Mouse (Mus musculus) MEL (cell line): Measurements from ENCODE around the gene Vmn1r5. TPM values are rescaled to one million over a fixed set of nuclear protein-coding genes. Genes with fewer than 3 reads are reported as not detected.

Experiments used
- DNase-seq: peaks from one replicate; pipeline ENCODE4 v3.0.0; 2011; ENCODE audit warnings: low read depth, low spot score
- H3K27ac ChIP-seq: 2 replicates; pipeline ENCODE4 v1.5.1; 2012; ENCODE audit warnings: low read depth, mild to moderate bottlenecking, control low read depth, low read length, moderate library complexity; ENCODE audit not compliant: control insufficient read depth
- H3K27me3 ChIP-seq, 2 experiments: fragments of 150-350 bp in 1 of 2; sonication (generic) in 1 of 2; 2 replicates each; pipeline ENCODE4 v1.6.1; 2012; ENCODE audit warnings: low read length in 2 of 2, mild to moderate bottlenecking in 2 of 2, improper control_type of control experiment in 1 of 2, moderate library complexity in 1 of 2; ENCODE audit not compliant: insufficient read depth in 2 of 2, control insufficient read depth in 1 of 2
- H3K36me3 ChIP-seq, 2 experiments: 2 replicates each; pipeline ENCODE4 v1.6.1; 2012 to 2014; ENCODE audit warnings: low read length in 2 of 2, improper control_type of control experiment in 1 of 2, inconsistent platforms in 1 of 2, mild to moderate bottlenecking in 1 of 2; ENCODE audit not compliant: insufficient read depth in 2 of 2, control insufficient read depth in 1 of 2
- H3K4me1 ChIP-seq, 2 experiments: fragments of 150-350 bp in 1 of 2; sonication (generic) in 1 of 2; 2 replicates each; pipeline ENCODE4 v1.6.1; 2012; ENCODE audit warnings: low read length in 2 of 2, improper control_type of control experiment in 1 of 2, mild to moderate bottlenecking in 1 of 2; ENCODE audit not compliant: insufficient read depth in 2 of 2, control insufficient read depth in 1 of 2
- H3K4me3 ChIP-seq, 2 experiments: fragments of 150-350 bp in 1 of 2; sonication (generic) in 1 of 2; 2 replicates each; pipeline ENCODE4 v1.5.1; 2012; ENCODE audit warnings: low read depth in 2 of 2, low read length in 2 of 2, mild to moderate bottlenecking in 2 of 2, moderate library complexity in 2 of 2, control low read depth in 1 of 2, improper control_type of control experiment in 1 of 2; ENCODE audit not compliant: control insufficient read depth in 1 of 2, insufficient read depth in 1 of 2
- H3K79me2 ChIP-seq: 2 replicates; pipeline ENCODE4 v1.6.1; 2012; ENCODE audit warnings: mild to moderate bottlenecking, low read length, moderate library complexity; ENCODE audit not compliant: control insufficient read depth, poor library complexity, insufficient read depth
- H3K9ac ChIP-seq: 2 replicates; pipeline ENCODE4 v1.6.1; 2012; ENCODE audit warnings: low read depth, mild to moderate bottlenecking, control low read depth, low read length, moderate library complexity; ENCODE audit not compliant: control insufficient read depth, poor library complexity, severe bottlenecking
- H3K9me3 ChIP-seq: fragments of 150-350 bp; sonication (generic); replicated peaks from 2 replicates; pipeline ENCODE4 v1.6.1; 2012; ENCODE audit warnings: mild to moderate bottlenecking, low read length, improper control_type of control experiment, moderate library complexity; ENCODE audit not compliant: insufficient read depth
- CTCF ChIP-seq, 3 experiments: IDR thresholded peaks in 2 of 3; conservative IDR thresholded peaks in 1 of 3; 2 replicates each; pipeline ENCODE4 v1.5.1; 2011 to 2012; ENCODE audit warnings: low read length in 3 of 3, low read depth in 2 of 3, mild to moderate bottlenecking in 2 of 3, improper control_type of control experiment in 1 of 3, inconsistent platforms in 1 of 3, mixed read lengths in 1 of 3, moderate library complexity in 1 of 3; ENCODE audit not compliant: control insufficient read depth in 1 of 3, insufficient read depth in 1 of 3, poor library complexity in 1 of 3, severe bottlenecking in 1 of 3
- ELF1 ChIP-seq: IDR thresholded peaks from 2 replicates; pipeline ENCODE4 v1.6.1; 2014; ENCODE audit warnings: low read depth, mild to moderate bottlenecking, inconsistent platforms, low read length, improper control_type of control experiment, moderate library complexity
- ETS1 ChIP-seq: IDR thresholded peaks from 2 replicates; pipeline ENCODE4 v1.6.1; 2012; ENCODE audit warnings: low read depth, mild to moderate bottlenecking, inconsistent platforms, low read length, improper control_type of control experiment, moderate library complexity
- JUND ChIP-seq: IDR thresholded peaks from 2 replicates; pipeline ENCODE4 v1.6.1; 2011; ENCODE audit warnings: low read depth, mild to moderate bottlenecking, improper control_type of control experiment, low read length
- MAX ChIP-seq: IDR thresholded peaks from 2 replicates; pipeline ENCODE4 v1.6.1; 2011; ENCODE audit warnings: low read length, improper control_type of control experiment
- MAZ ChIP-seq: IDR thresholded peaks from 2 replicates; pipeline ENCODE4 v1.6.1; 2012; ENCODE audit warnings: low read depth, mild to moderate bottlenecking, inconsistent platforms, low read length, improper control_type of control experiment
- MEF2A ChIP-seq: IDR thresholded peaks from 2 replicates; pipeline ENCODE4 v1.6.1; 2014; ENCODE audit warnings: low read depth, mild to moderate bottlenecking, inconsistent platforms, low read length, improper control_type of control experiment; ENCODE audit not compliant: poor library complexity, insufficient replicate concordance, severe bottlenecking; ENCODE audit errors: extremely low read depth
- MXI1 ChIP-seq: IDR thresholded peaks from 2 replicates; pipeline ENCODE4 v1.6.1; 2011; ENCODE audit warnings: mild to moderate bottlenecking, low read depth, low read length, improper control_type of control experiment
- NELFE ChIP-seq: IDR thresholded peaks from 2 replicates; pipeline ENCODE4 v1.6.1; 2011; ENCODE audit warnings: low read depth, low read length, improper control_type of control experiment
- POLR2A ChIP-seq, 2 experiments: IDR thresholded peaks; 2 replicates each; pipeline ENCODE4 v1.6.1; 2011 to 2012; ENCODE audit warnings: low read length in 2 of 2, mild to moderate bottlenecking in 2 of 2, control low read depth in 1 of 2, improper control_type of control experiment in 1 of 2, low read depth in 1 of 2, moderate library complexity in 1 of 2; ENCODE audit not compliant: control insufficient read depth in 1 of 2, insufficient read depth in 1 of 2, poor library complexity in 1 of 2
- POLR2AphosphoS2 ChIP-seq: IDR thresholded peaks from 2 replicates; pipeline ENCODE4 v1.6.1; 2011; ENCODE audit warnings: low read length, improper control_type of control experiment
- RAD21 ChIP-seq: IDR thresholded peaks from 2 replicates; pipeline ENCODE4 v1.6.1; 2011; ENCODE audit warnings: mild to moderate bottlenecking, low read depth, low read length, improper control_type of control experiment
- RCOR1 ChIP-seq: IDR thresholded peaks from 2 replicates; pipeline ENCODE4 v1.6.1; 2012; ENCODE audit warnings: low read depth, mild to moderate bottlenecking, inconsistent platforms, low read length, improper control_type of control experiment
- SIN3A ChIP-seq: IDR thresholded peaks from 2 replicates; pipeline ENCODE4 v1.6.1; 2012; ENCODE audit warnings: low read length, improper control_type of control experiment, inconsistent platforms
- SMC3 ChIP-seq: IDR thresholded peaks from 2 replicates; pipeline ENCODE4 v1.6.1; 2011; ENCODE audit warnings: low read depth, low read length, improper control_type of control experiment
- TAL1 ChIP-seq: IDR thresholded peaks from 2 replicates; pipeline ENCODE4 v1.6.1; 2012; ENCODE audit warnings: mild to moderate bottlenecking, inconsistent platforms, low read length, moderate library complexity, mixed read lengths
- UBTF ChIP-seq: IDR thresholded peaks from 2 replicates; pipeline ENCODE4 v1.6.1; 2012; ENCODE audit warnings: low read depth, mild to moderate bottlenecking, inconsistent platforms, low read length, improper control_type of control experiment, moderate library complexity, borderline replicate concordance; ENCODE audit not compliant: insufficient read depth
- ZNF384 ChIP-seq: IDR thresholded peaks from 2 replicates; pipeline ENCODE4 v1.6.1; 2012; ENCODE audit warnings: low read depth, mild to moderate bottlenecking, inconsistent platforms, low read length, improper control_type of control experiment
- polyA plus RNA-seq, 2 experiments: library from polyadenylated mRNA; stranded (reverse) in 1 of 2; unstranded in 1 of 2; fragments of >175 nt in 1 of 2; fragments of >200 nt in 1 of 2; gene quantifications; 2 replicates each; pipeline versions ENCODE4 v1.2.1 to v1.2.4; 2012; ENCODE audit warnings: low replicate concordance in 2 of 2, low read depth in 1 of 2; ENCODE audit not compliant: insufficient read length in 2 of 2, insufficient read depth in 1 of 2, missing spikeins in 1 of 2
- total RNA-seq: library from RNA; depleted of rRNA; stranded (reverse); fragments of 300-350 nt; gene quantifications from 2 replicates; pipeline ENCODE4 v1.2.3, GENCODE M21; 2012; rRNA removed

Gene Vmn1r5
- total and polyA plus RNA-seq, 3 experiments = not detected

- Histone ChIP-seq H3K4me3 (no peak overlapping the region), H3K36me3 (no peaks in the 10 kb centered on the region), H3K79me2 (no peaks in the 10 kb centered on the region), H3K9me3 (no peaks in the 10 kb centered on the region), H3K27ac (no peak overlapping the region), H3K4me1 (no peaks in the 10 kb centered on the region), H3K27me3 (no peaks in the 10 kb centered on the region), H3K9ac (no peak overlapping the region)
- TF ChIP-seq MAZ (no peak), POLR2A (IDR thresholded peaks at IDR 0.05; ENCODE audit: control insufficient read depth in 1 of 2, insufficient read depth in 1 of 2, low read depth in 1 of 2, low read length in 2 of 2, poor library complexity in 1 of 2) (no peak), MEF2A (no peak), TAL1 (no peak), SMC3 (no peak), RCOR1 (no peak), MXI1 (no peak), SIN3A (no peak), ELF1 (no peak), MAX (no peak), JUND (no peak), NELFE (no peak), ETS1 (no peak), ZNF384 (no peak), CTCF (IDR thresholded peaks at IDR 0.05 in 2 of 3, conservative IDR thresholded peaks at IDR 0.05 in 1 of 3; ENCODE audit: control insufficient read depth in 1 of 3, insufficient read depth in 1 of 3, low read depth in 2 of 3, low read length in 3 of 3, poor library complexity in 1 of 3, severe bottlenecking in 1 of 3) (no peak), UBTF (no peak), RAD21 (no peak), POLR2AphosphoS2 (no peak)
- DNase-seq = no peak
These were observed 64.6 kb downstream of the Vmn1r5 start for GRCm38 (mm10) chr6:57034674-57035073.

Other genes with a start within 250 kb of the Vmn1r5 start
- 26.0 and 28.2 TPM in 2 replicates for gene Kbtbd2, start 172.5 kb upstream of the Vmn1r5 start, total RNA-seq
- 10 to 100 TPM; 13.2 to 50.7 TPM for gene Kbtbd2, start 172.5 kb upstream of the Vmn1r5 start, polyA plus RNA-seq
- 2.5 and 3.0 TPM in 2 replicates for gene Fkbp9, start 138.2 kb upstream of the Vmn1r5 start, total RNA-seq
- 10 to 100 TPM in 1 of 2 experiments, not detected in 1; 19.5 TPM for gene Fkbp9, start 138.2 kb upstream of the Vmn1r5 start, polyA plus RNA-seq
- gene Nt5c3, start 46.3 kb upstream of the Vmn1r5 start, total RNA-seq = 59.2 and 65.0 TPM in 2 replicates
- 10 to 100 TPM in 1 of 2 experiments, not detected in 1; 71.1 TPM for gene Nt5c3, start 46.3 kb upstream of the Vmn1r5 start, polyA plus RNA-seq
- 0.26 and 0.27 TPM in 2 replicates for gene Vmn1r4, start 46.3 kb upstream of the Vmn1r5 start, total RNA-seq
- gene Vmn1r4, start 46.3 kb upstream of the Vmn1r5 start, polyA plus RNA-seq = under 1 TPM in 1 of 2 experiments, not detected in 1; 0.21 TPM
- gene Vmn1r6, start 27.0 kb downstream of the Vmn1r5 start, total RNA-seq = not detected in 2 replicates
- under 1 TPM in 1 of 2 experiments, not detected in 1; 0.01 TPM for gene Vmn1r6, start 27.0 kb downstream of the Vmn1r5 start, polyA plus RNA-seq
- gene Vmn1r7, start 55.1 kb downstream of the Vmn1r5 start, total RNA-seq = not detected in 2 replicates
- gene Vmn1r7, start 55.1 kb downstream of the Vmn1r5 start, polyA plus RNA-seq = not detected
- gene Vmn1r8, start 62.0 kb downstream of the Vmn1r5 start, total RNA-seq = not detected in 2 replicates
- not detected for gene Vmn1r8, start 62.0 kb downstream of the Vmn1r5 start, polyA plus RNA-seq
- gene Vmn1r9, start 96.5 kb downstream of the Vmn1r5 start, total RNA-seq = not detected in 2 replicates
- gene Vmn1r9, start 96.5 kb downstream of the Vmn1r5 start, polyA plus RNA-seq = not detected
- gene Vmn1r10, start 139.2 kb downstream of the Vmn1r5 start, total RNA-seq = not detected in 2 replicates
- gene Vmn1r10, start 139.2 kb downstream of the Vmn1r5 start, polyA plus RNA-seq = not detected
- not detected in 2 replicates for gene Vmn1r11, start 163.2 kb downstream of the Vmn1r5 start, total RNA-seq
- not detected for gene Vmn1r11, start 163.2 kb downstream of the Vmn1r5 start, polyA plus RNA-seq
- gene Vmn1r12, start 186.6 kb downstream of the Vmn1r5 start, total RNA-seq = not detected in 2 replicates
- not detected for gene Vmn1r12, start 186.6 kb downstream of the Vmn1r5 start, polyA plus RNA-seq
- gene Vmn1r13, start 233.0 kb downstream of the Vmn1r5 start, total RNA-seq = not detected in 2 replicates
- under 1 TPM in 1 of 2 experiments, not detected in 1; 0.06 TPM for gene Vmn1r13, start 233.0 kb downstream of the Vmn1r5 start, polyA plus RNA-seq